Mouse (Mus musculus) CH12.LX (cell line): ENCODE data around the gene Itgad. TPM values are rescaled to one million over a fixed set of nuclear protein-coding genes. Genes with fewer than 3 reads are reported as not detected.
A peak's percentile ranks its signal among the peaks of the same experiment; 100 is the strongest.

ENCODE experiments used
- DNase-seq: peaks from one replicate; pipeline ENCODE4 v3.0.0-alpha.2; 2013; ENCODE audit errors: extremely low read depth
- H3K27ac ChIP-seq: 2 replicates; pipeline ENCODE4 v1.5.1; 2012; ENCODE audit warnings: low read depth, mild to moderate bottlenecking, control low read depth, moderate library complexity; ENCODE audit not compliant: insufficient read depth
- H3K27me3 ChIP-seq: replicated peaks from 2 replicates; pipeline ENCODE3; 2012; ENCODE audit warnings: inconsistent platforms
- H3K36me3 ChIP-seq, 2 experiments: replicated peaks in 1 of 2; 2 replicates each; pipeline versions ENCODE3 to v1.6.1; 2012; ENCODE audit warnings: inconsistent platforms in 1 of 2, low read length in 1 of 2, mild to moderate bottlenecking in 1 of 2, mixed read lengths in 1 of 2, moderate library complexity in 1 of 2; ENCODE audit not compliant: control insufficient read depth in 1 of 2, insufficient read depth in 1 of 2
- H3K4me1 ChIP-seq, 2 experiments: 2 replicates each; pipeline ENCODE4 v1.6.1; 2012; ENCODE audit warnings: inconsistent platforms in 1 of 2, moderate library complexity in 1 of 2; ENCODE audit not compliant: insufficient read depth in 2 of 2, control insufficient read depth in 1 of 2
- H3K4me2 ChIP-seq: 2 replicates; pipeline ENCODE4 v1.6.1; 2012; ENCODE audit warnings: low read depth, mild to moderate bottlenecking, control low read depth; ENCODE audit not compliant: poor library complexity, insufficient read depth, severe bottlenecking
- H3K4me3 ChIP-seq, 3 experiments: fragments of 150-350 bp in 1 of 3; sonication (generic) in 1 of 3; replicated peaks in 1 of 3; 2 replicates each; pipeline versions ENCODE3 to v1.5.1; 2011 to 2012; ENCODE audit warnings: low read depth in 2 of 3, low read length in 2 of 3, mild to moderate bottlenecking in 2 of 3, moderate library complexity in 2 of 3, control low read depth in 1 of 3, improper control_type of control experiment in 1 of 3, inconsistent platforms in 1 of 3, mixed read lengths in 1 of 3; ENCODE audit not compliant: poor library complexity in 1 of 3
- H3K79me2 ChIP-seq: replicated peaks from 2 replicates; pipeline ENCODE4 v1.6.1; 2012; ENCODE audit warnings: mild to moderate bottlenecking, moderate library complexity; ENCODE audit not compliant: control insufficient read depth, poor library complexity, insufficient read depth, severe bottlenecking; ENCODE audit errors: extremely low read depth
- H3K9ac ChIP-seq: 2 replicates; pipeline ENCODE4 v1.6.1; 2012; ENCODE audit warnings: low read depth, mild to moderate bottlenecking, control low read depth, moderate library complexity; ENCODE audit not compliant: insufficient read depth
- H3K9me3 ChIP-seq: replicated peaks from 2 replicates; pipeline ENCODE3; 2012; ENCODE audit warnings: low read length, inconsistent platforms, mixed read lengths
- BHLHE40 ChIP-seq: IDR thresholded peaks from 2 replicates; pipeline ENCODE4 v1.6.1; 2011; ENCODE audit warnings: mild to moderate bottlenecking, low read depth, low read length, improper control_type of control experiment
- CHD1 ChIP-seq: IDR thresholded peaks from 2 replicates; pipeline ENCODE4 v1.6.1; 2012; ENCODE audit warnings: low read depth, low read length, improper control_type of control experiment, inconsistent platforms
- CHD2 ChIP-seq: IDR thresholded peaks from 2 replicates; pipeline ENCODE4 v1.6.1; 2011; ENCODE audit warnings: low read length, improper control_type of control experiment
- CTCF ChIP-seq, 2 experiments: IDR thresholded peaks in 1 of 2; conservative IDR thresholded peaks in 1 of 2; 2 replicates each; pipeline ENCODE4 v1.5.1; 2011 to 2012; ENCODE audit warnings: low read depth in 2 of 2, low read length in 2 of 2, improper control_type of control experiment in 1 of 2, inconsistent platforms in 1 of 2, mild to moderate bottlenecking in 1 of 2, moderate library complexity in 1 of 2
- E2F4 ChIP-seq: IDR thresholded peaks from 2 replicates; pipeline ENCODE4 v1.6.1; 2011; ENCODE audit warnings: low read depth, low read length, improper control_type of control experiment; ENCODE audit not compliant: insufficient replicate concordance
- ELF1 ChIP-seq: IDR thresholded peaks from 2 replicates; pipeline ENCODE4 v1.6.1; 2014; ENCODE audit warnings: low read depth, mild to moderate bottlenecking, inconsistent platforms, low read length, improper control_type of control experiment
- EP300 ChIP-seq: IDR thresholded peaks from 2 replicates; pipeline ENCODE4 v1.6.1; 2011; ENCODE audit warnings: low read length, improper control_type of control experiment
- GABPA ChIP-seq: IDR thresholded peaks from 2 replicates; pipeline ENCODE4 v1.6.1; 2012; ENCODE audit warnings: low read depth, low read length, improper control_type of control experiment, inconsistent platforms; ENCODE audit not compliant: insufficient replicate concordance
- IRF4 ChIP-seq: IDR thresholded peaks from 2 replicates; pipeline ENCODE4 v1.6.1; 2014; ENCODE audit warnings: low read depth, mild to moderate bottlenecking, inconsistent platforms, low read length, improper control_type of control experiment
- JUN ChIP-seq: IDR thresholded peaks from 2 replicates; pipeline ENCODE4 v1.6.1; 2011; ENCODE audit warnings: low read depth, mild to moderate bottlenecking, low read length, improper control_type of control experiment, moderate library complexity; ENCODE audit not compliant: insufficient read depth
- JUND ChIP-seq: conservative IDR thresholded peaks from 2 replicates; pipeline ENCODE4 v1.6.1; 2011; ENCODE audit warnings: low read depth, low read length, improper control_type of control experiment
- KAT2A ChIP-seq: IDR thresholded peaks from 2 replicates; pipeline ENCODE4 v1.6.1; 2012; ENCODE audit warnings: low read length, improper control_type of control experiment, inconsistent platforms; ENCODE audit not compliant: insufficient replicate concordance
- MAFK ChIP-seq: IDR thresholded peaks from 2 replicates; pipeline ENCODE4 v1.6.1; 2011; ENCODE audit warnings: low read length, improper control_type of control experiment; ENCODE audit not compliant: insufficient replicate concordance
- MEF2A ChIP-seq: IDR thresholded peaks from 2 replicates; pipeline ENCODE4 v1.6.1; 2014; ENCODE audit warnings: low read depth, mild to moderate bottlenecking, inconsistent platforms, low read length, improper control_type of control experiment, borderline replicate concordance
- MYC ChIP-seq: IDR thresholded peaks from 2 replicates; pipeline ENCODE4 v1.6.1; 2011; ENCODE audit warnings: low read depth, mild to moderate bottlenecking, improper control_type of control experiment, low read length
- NELFE ChIP-seq: IDR thresholded peaks from 2 replicates; pipeline ENCODE4 v1.6.1; 2011; ENCODE audit warnings: low read depth, low read length, improper control_type of control experiment
- NRF1 ChIP-seq: IDR thresholded peaks from 2 replicates; pipeline ENCODE4 v1.6.1; 2014; ENCODE audit warnings: low read depth, mild to moderate bottlenecking, inconsistent platforms, low read length, improper control_type of control experiment, moderate library complexity
- PAX5 ChIP-seq: IDR thresholded peaks from 2 replicates; pipeline ENCODE4 v1.6.1; 2012; ENCODE audit warnings: low read length, inconsistent platforms, mixed read lengths
- POLR2A ChIP-seq: IDR thresholded peaks from 2 replicates; pipeline ENCODE4 v1.6.1; 2011; ENCODE audit warnings: low read depth, mild to moderate bottlenecking, improper control_type of control experiment, low read length
- RAD21 ChIP-seq: IDR thresholded peaks from 2 replicates; pipeline ENCODE4 v1.6.1; 2011; ENCODE audit warnings: low read depth, mild to moderate bottlenecking, low read length, improper control_type of control experiment, moderate library complexity
- SMC3 ChIP-seq: IDR thresholded peaks from 2 replicates; pipeline ENCODE4 v1.6.1; 2011; ENCODE audit warnings: low read depth, low read length, improper control_type of control experiment
- ZNF384 ChIP-seq: IDR thresholded peaks from 2 replicates; pipeline ENCODE4 v1.6.1; 2012; ENCODE audit warnings: low read depth, low read length, improper control_type of control experiment, inconsistent platforms
- dilution Hi-C: fragments of 300-500 bp; cut with MboI; formaldehyde crosslinking; loops from 2 replicates; pipeline ENCODE4 v1.14.3; 2020; ENCODE audit warnings: low sequenced_read_pairs; ENCODE audit not compliant: extremely low pct_unique_long_range_greater_than_20kb, extremely low pct_ligation_motif_present
- in situ Hi-C: fragments of 300-500 bp; cut with MboI; formaldehyde crosslinking; loops from 3 replicates; pipeline ENCODE4 v1.14.3; 2019; ENCODE audit warnings: low sequenced_read_pairs, low pct_ligation_motif_present, low pct_unique_long_range_greater_than_20kb, mixed read lengths
- polyA plus RNA-seq: library from polyadenylated mRNA; unstranded; fragments of >175 nt; gene quantifications from 2 replicates; pipeline ENCODE4 v1.2.1, GENCODE M21; 2012; ENCODE audit warnings: low read depth; ENCODE audit not compliant: insufficient read length
- total RNA-seq, 2 experiments: library from RNA; depleted of rRNA; stranded (reverse); fragments of 300-350 nt in 1 of 2; fragments of >200 nt in 1 of 2; gene quantifications; 2 replicates each; pipeline ENCODE4 v1.2.3; 2012 to 2014

Itgad gene
- total and polyA plus RNA-seq, 3 experiments, result not detected

DNA sequence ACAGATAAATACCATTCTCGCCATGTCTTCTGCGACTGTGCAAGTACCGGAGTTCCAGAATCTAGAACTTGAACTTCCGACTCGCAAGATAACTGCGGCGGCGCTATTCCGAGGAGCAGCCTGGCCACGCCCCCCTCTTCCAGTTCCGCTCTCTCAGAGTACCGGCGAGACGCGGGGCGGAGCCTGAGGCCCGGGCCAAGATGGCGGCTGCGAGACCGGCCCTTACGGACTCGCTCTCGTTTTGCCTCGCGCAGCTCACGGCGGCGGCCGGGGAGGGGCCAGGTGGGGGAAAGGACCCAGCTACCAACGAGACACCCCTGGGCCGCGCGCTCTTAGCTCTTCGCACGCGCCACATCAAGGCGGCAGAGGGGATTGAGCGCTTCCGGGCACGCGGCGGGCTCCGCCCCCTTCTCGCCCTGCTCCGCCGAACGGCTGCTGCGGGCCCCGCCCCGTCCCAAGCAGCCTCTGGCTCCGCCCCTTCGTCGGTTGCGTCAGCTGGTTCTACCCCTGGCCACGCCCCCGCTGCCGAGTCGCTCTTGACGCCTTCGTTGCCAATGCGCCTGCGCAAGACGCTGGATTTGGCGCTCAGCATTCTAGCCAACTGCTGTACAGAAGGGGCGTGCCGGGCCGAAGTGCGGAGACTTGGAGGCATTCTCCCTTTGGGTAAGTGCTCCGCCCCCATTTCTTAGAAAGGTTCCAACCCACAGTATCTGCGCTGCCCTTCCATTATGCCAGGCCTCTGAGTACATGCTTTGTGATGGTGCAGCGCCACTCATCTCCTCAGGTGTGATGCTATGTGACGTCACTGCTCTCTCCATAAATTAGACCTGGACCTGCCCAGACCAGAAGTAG lies 84.0 kb downstream of the Itgad start, which contains the start of gene 9130023H24Rik (continued):
- TF ChIP-seq GABPA (peak; percentile 26; the same call in 1 of the 2 replicates), NRF1 (peak; percentile 100), BHLHE40 (peak; percentile 40; the same call in 1 of the 2 replicates), ZNF384 (no peak), SMC3 (no peak), CHD2 (no peak), IRF4 (peak; percentile 42; the same call in 1 of the 2 replicates), CHD1 (no peak), MYC (peak; percentile 58; the same call in 1 of the 2 replicates)

- peak overlapping the region; percentile 72 for H3K4me2 ChIP-seq
- H3K27ac ChIP-seq, result no peak overlapping the region; the same call in 1 of the 2 replicates
- H3K4me1 ChIP-seq, result peaks cover 16 to 48% of the 10 kb centered on the region in 2 experiments
- H3K4me3 ChIP-seq, result peak overlapping the region; percentile 43 to 82 (median 53)
- H3K36me3 ChIP-seq, result peaks cover 39 to 54% of the 10 kb centered on the region in 2 experiments
- H3K79me2 ChIP-seq, result no peaks in the 10 kb centered on the region
- TF ChIP-seq PAX5, result no peak
- 0 out of 2 replicates have a peak, but pooled peaks have one; percentile 38 for TF ChIP-seq E2F4
- peak; percentile 36; the same call in 1 of the 2 replicates for TF ChIP-seq MEF2A
- 0 out of 2 replicates have a peak, but pooled peaks have one; percentile 51 for TF ChIP-seq JUND
- peak; percentile 70 to 75 for TF ChIP-seq CTCF (conservative IDR thresholded peaks at IDR 0.05 in 1 of 2, IDR thresholded peaks at IDR 0.05 in 1 of 2; ENCODE audit: low read depth in 2 of 2, low read length in 2 of 2)
- peak; percentile 50 for TF ChIP-seq RAD21
- TF ChIP-seq CHD1, result 0 out of 2 replicates have a peak, but pooled peaks have one; percentile 30
- 0 out of 2 replicates have a peak, but pooled peaks have one; percentile 17 for TF ChIP-seq ELF1
- TF ChIP-seq KAT2A, result no peak
- TF ChIP-seq NELFE, result no peak
- no peak for TF ChIP-seq POLR2A
- TF ChIP-seq MAFK, result 0 out of 2 replicates have a peak, but pooled peaks have one; percentile 27
- TF ChIP-seq JUN, result no peak
- TF ChIP-seq SMC3, result peak; percentile 45
- no peak for TF ChIP-seq EP300
- no peaks in the 10 kb centered on the region for H3K9me3 ChIP-seq
- H3K9ac ChIP-seq, result peak overlapping the region; percentile 73
- dilution Hi-C loops (no loop called here), in situ Hi-C loops (no loop called here)
- H3K27me3 ChIP-seq, result no peaks in the 10 kb centered on the region
- peak; percentile 77 for DNase-seq
Observed at GRCm38 (mm10) chr7:128238991-128239390, 84.8 kb downstream of the Itgad start.
